Mouse (Mus musculus) liver, embryonic 14.5 days (tissue): ENCODE measurements around the gene Nup107.

Experiments
- CTCF ChIP-seq: IDR thresholded peaks from 2 replicates; pipeline ENCODE4 v1.5.1; 2016; ENCODE audit warnings: antibody characterized with exemption, low read depth, control low read depth
- EP300 ChIP-seq: IDR thresholded peaks from 2 replicates; pipeline ENCODE4 v1.6.1; 2016; ENCODE audit warnings: antibody characterized with exemption, low read depth

DNA sequence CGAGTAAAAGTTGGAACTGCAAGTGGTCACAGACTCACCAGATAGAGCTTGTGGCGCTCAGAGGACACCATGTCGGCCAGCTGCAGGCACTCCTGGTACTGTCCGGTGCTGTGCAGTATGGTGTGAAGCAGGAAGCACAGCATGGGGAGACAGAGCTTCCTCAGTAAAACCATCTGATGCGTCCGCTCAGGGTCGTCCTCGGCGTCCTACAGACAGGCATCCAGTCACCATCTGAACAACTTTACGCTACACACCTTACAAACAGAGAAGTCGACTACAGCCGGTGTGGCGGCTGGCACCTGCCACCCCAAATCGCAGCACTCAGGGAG lies 41.3 kb downstream of the Nup107 start:
- TF ChIP-seq CTCF (no peak), EP300 (no peak)
